Mouse (Mus musculus): ENCODE measurements around the gene Klhdc7a.

DNA sequence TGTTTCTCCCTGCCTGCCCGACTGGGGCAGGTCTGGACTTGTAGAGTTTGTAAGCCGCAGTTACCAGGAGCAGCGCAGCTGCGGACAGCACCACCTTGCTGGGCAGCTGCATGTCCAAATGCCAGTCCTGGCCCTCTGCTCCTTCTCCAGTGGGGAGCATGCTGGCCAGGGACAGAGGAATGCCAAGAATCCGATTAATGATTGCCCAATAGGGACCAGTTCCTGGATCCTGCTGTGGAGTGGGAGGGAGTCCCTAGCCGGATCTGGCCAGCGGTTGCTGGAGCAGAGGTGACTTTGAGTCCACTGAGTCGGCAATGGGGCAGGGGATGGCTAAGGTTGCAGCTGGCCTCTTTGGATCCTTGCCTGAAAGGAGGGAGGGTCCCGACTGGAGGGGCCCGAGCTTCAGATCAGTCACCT is 343 bp downstream of the Klhdc7a start:
- TF ChIP-seq ZC3H11A (IDR thresholded peaks at IDR 0.05; ENCODE audit: borderline replicate concordance, low read depth, low read length): no peak
- TF ChIP-seq ZNF384 (IDR thresholded peaks at IDR 0.05; ENCODE audit: low read depth, low read length): no peak
- TF ChIP-seq HCFC1 (IDR thresholded peaks at IDR 0.05; ENCODE audit: borderline replicate concordance, insufficient read depth, low read length): no peak
- no peak for TF ChIP-seq CHD2 (IDR thresholded peaks at IDR 0.05; ENCODE audit: low read depth, low read length)

Measured in ES-E14 (cell line).